In genomic region chrX:103546490-103547202, GRCm38 (mm10) we compare ENCODE assay signal across 20 mouse cellular contexts.
DNase-seq lines count a peak whose midpoint lies in the region; ATAC-seq and TF ChIP-seq lines count a peak whose summit lies in the region.
"Had no signal": no experiment of that assay in that cellular context is flagged by ENCODE, and none has a peak within 500 bp of the region (broad histone marks: within the 10 kb centered on the region; RNA-seq: fewer than 3 reads in every experiment).

No protein-coding gene starts in this region.

- no peak overlapping the region for H3K9ac ChIP-seq in kidney, postnatal 0 days (ENCODE audit: low read depth, low read length)
- H3K9ac ChIP-seq in liver, embryonic 15.5 days, result no peak overlapping the region
- H3K9ac ChIP-seq in stomach, postnatal 0 days (ENCODE audit: low read length), result no peak overlapping the region
- no peak overlapping the region for H3K9ac ChIP-seq in hindbrain, embryonic 12.5 days
- H3K9ac ChIP-seq: embryonic facial prominence, embryonic 15.5 days; forebrain, postnatal 0 days had no signal

- DNase-seq in kidney, adult 2 months, result peak; percentile 73
- no peak for DNase-seq in kidney, postnatal 25 days
- DNase-seq in kidney, postnatal 0 days (ENCODE audit: low spot score), result no peak
- no peak for DNase-seq in stomach, postnatal 0 days (ENCODE audit: low spot score)
- no peak for DNase-seq in left cerebral cortex, adult 2 months (ENCODE audit: extremely low spot score in 1 of 2, low spot score in 2 of 2)
- DNase-seq in cerebellum, postnatal 25 days, result no peak
- DNase-seq: adrenal gland, postnatal 36 days; cerebellum, adult 11-12 months; cerebellum, postnatal 36 days; forebrain, postnatal 0 days; lung, adult 2 months; lung, postnatal 4 days; retina, postnatal 1 day had no signal

- H3K27me3 ChIP-seq in kidney, adult 2 months (replicated peaks; ENCODE audit: control insufficient read depth, insufficient read depth, low read length), result no peaks in the 10 kb centered on the region
- H3K27me3 ChIP-seq in kidney, postnatal 0 days (ENCODE audit: insufficient read depth, low read length), result no peaks in the 10 kb centered on the region
- no peaks in the 10 kb centered on the region for H3K27me3 ChIP-seq in liver, embryonic 15.5 days
- H3K27me3 ChIP-seq in stomach, postnatal 0 days (ENCODE audit: control insufficient read depth, insufficient read depth, low read length), result no peaks in the 10 kb centered on the region
- H3K27me3 ChIP-seq in hindbrain, embryonic 12.5 days, result no peaks in the 10 kb centered on the region
- H3K27me3 ChIP-seq: embryonic facial prominence, embryonic 15.5 days had no signal

- no peak overlapping the region for H3K4me2 ChIP-seq in kidney, postnatal 0 days (ENCODE audit: low read length)
- H3K4me2 ChIP-seq in liver, embryonic 15.5 days, result no peak overlapping the region
- no peak overlapping the region for H3K4me2 ChIP-seq in stomach, postnatal 0 days (replicated peaks; ENCODE audit: low read depth)
- no peak overlapping the region for H3K4me2 ChIP-seq in hindbrain, embryonic 12.5 days (replicated peaks)
- H3K4me2 ChIP-seq: embryonic facial prominence, embryonic 15.5 days had no signal

- ATAC-seq in kidney, postnatal 0 days (replicated peaks; ENCODE audit: low FRiP score, low read depth), result peak; percentile 66; the same call in 1 of the 2 replicates
- peak; percentile 48; the same call in 1 of the 2 replicates for ATAC-seq in liver, embryonic 15.5 days (ENCODE audit: insufficient read depth)
- ATAC-seq in stomach, postnatal 0 days (ENCODE audit: low FRiP score, low TSS enrichment), result peak; percentile 93
- ATAC-seq in hindbrain, embryonic 12.5 days (ENCODE audit: low FRiP score), result no peak
- ATAC-seq: forebrain, postnatal 0 days had no signal

- WGBS in kidney, adult 2 months, result 43% methylated on average over 5 of the region's 5 CpGs
- 58% methylated on average over 5 of the region's 5 CpGs for WGBS in kidney, postnatal 0 days
- WGBS in liver, embryonic 15.5 days (ENCODE audit: insufficient replicate concordance), result 46% methylated on average over 5 of the region's 5 CpGs
- 52% methylated on average over 5 of the region's 5 CpGs for WGBS in stomach, postnatal 0 days
- WGBS in hindbrain, embryonic 12.5 days, result 76% methylated on average over 5 of the region's 5 CpGs

- no peak overlapping the region for H3K4me3 ChIP-seq in kidney, adult 2 months (ENCODE audit: insufficient read depth, low read depth, low read length)
- no peak overlapping the region for H3K4me3 ChIP-seq in kidney, postnatal 0 days (replicated peaks; ENCODE audit: low read depth, low read length)
- H3K4me3 ChIP-seq in liver, embryonic 15.5 days (replicated peaks), result no peak overlapping the region
- H3K4me3 ChIP-seq in stomach, postnatal 0 days (ENCODE audit: low read depth, low read length), result no peak overlapping the region
- H3K4me3 ChIP-seq in left cerebral cortex, adult 2 months, result no peak overlapping the region
- no peak overlapping the region for H3K4me3 ChIP-seq in hindbrain, embryonic 12.5 days
- H3K4me3 ChIP-seq: embryonic facial prominence, embryonic 15.5 days; hindbrain, embryonic 10.5 days; layer of hippocampus, adult 2 months; limb, embryonic 10.5 days had no signal

- no peaks in the 10 kb centered on the region for H3K36me3 ChIP-seq in kidney, adult 2 months (ENCODE audit: control insufficient read depth, insufficient read depth, low read length)
- H3K36me3 ChIP-seq in kidney, postnatal 0 days (ENCODE audit: insufficient read depth, low read length), result no peaks in the 10 kb centered on the region
- H3K36me3 ChIP-seq in liver, embryonic 15.5 days (replicated peaks), result no peaks in the 10 kb centered on the region
- no peaks in the 10 kb centered on the region for H3K36me3 ChIP-seq in stomach, postnatal 0 days (ENCODE audit: control insufficient read depth, insufficient read depth, low read length)
- H3K36me3 ChIP-seq in hindbrain, embryonic 12.5 days, result no peaks in the 10 kb centered on the region
- H3K36me3 ChIP-seq: embryonic facial prominence, embryonic 15.5 days; G1E; hindbrain, embryonic 10.5 days; limb, embryonic 10.5 days had no signal

- no peak for TF ChIP-seq CTCF in kidney, adult 2 months (conservative IDR thresholded peaks at IDR 0.05; ENCODE audit: insufficient read depth, insufficient read length, low read depth, low read length)
- no peak for TF ChIP-seq CTCF in kidney, postnatal 0 days (IDR thresholded peaks at IDR 0.05; ENCODE audit: low read depth)
- no peak for TF ChIP-seq CTCF in stomach, postnatal 0 days (IDR thresholded peaks at IDR 0.05; ENCODE audit: low read depth)
- no peak for TF ChIP-seq CTCF in left cerebral cortex, adult 2 months (IDR thresholded peaks at IDR 0.05)

- TF ChIP-seq POLR2A in kidney, adult 2 months (IDR thresholded peaks at IDR 0.05; ENCODE audit: low read depth, low read length), result no peak

- peaks cover 7% of the 10 kb centered on the region; the same call in 1 of the 2 replicates for H3K4me1 ChIP-seq in kidney, adult 2 months (ENCODE audit: control insufficient read depth, insufficient read depth, low read length)
- no peaks in the 10 kb centered on the region for H3K4me1 ChIP-seq in kidney, postnatal 0 days (replicated peaks; ENCODE audit: insufficient read depth, low read length)
- H3K4me1 ChIP-seq in liver, embryonic 15.5 days (replicated peaks), result peaks cover 9% of the 10 kb centered on the region; the same call in 1 of the 2 replicates
- no peaks in the 10 kb centered on the region for H3K4me1 ChIP-seq in stomach, postnatal 0 days (replicated peaks; ENCODE audit: control insufficient read depth, insufficient read depth)
- no peaks in the 10 kb centered on the region for H3K4me1 ChIP-seq in hindbrain, embryonic 12.5 days
- H3K4me1 ChIP-seq: hindbrain, embryonic 10.5 days had no signal

- peak overlapping the region; percentile 99 for H3K27ac ChIP-seq in kidney, adult 2 months (ENCODE audit: insufficient read depth, low read depth, low read length)
- peak overlapping the region; percentile 42 for H3K27ac ChIP-seq in kidney, postnatal 0 days
- H3K27ac ChIP-seq in liver, embryonic 15.5 days (replicated peaks), result peak overlapping the region; percentile 62
- peak overlapping the region; percentile 50; the same call in 1 of the 2 replicates for H3K27ac ChIP-seq in stomach, postnatal 0 days (replicated peaks)
- H3K27ac ChIP-seq in left cerebral cortex, adult 2 months, result no peak overlapping the region
- no peak overlapping the region for H3K27ac ChIP-seq in hindbrain, embryonic 12.5 days
- H3K27ac ChIP-seq: embryonic facial prominence, embryonic 15.5 days; hindbrain, embryonic 10.5 days; layer of hippocampus, adult 2 months; limb, embryonic 10.5 days had no signal

- intact Hi-C loops in left cerebral cortex, adult 2 months (cut with DNase I), result no loop called here

- no peak for TF ChIP-seq EP300 in stomach, postnatal 0 days (optimal IDR thresholded peaks at IDR 0.05)

- no peaks in the 10 kb centered on the region for H3K9me3 ChIP-seq in kidney, postnatal 0 days (replicated peaks; ENCODE audit: low read length)
- H3K9me3 ChIP-seq in liver, embryonic 15.5 days (replicated peaks), result no peaks in the 10 kb centered on the region
- H3K9me3 ChIP-seq in stomach, postnatal 0 days (ENCODE audit: control insufficient read depth, low read length), result no peaks in the 10 kb centered on the region
- no peaks in the 10 kb centered on the region for H3K9me3 ChIP-seq in hindbrain, embryonic 12.5 days (replicated peaks)
- H3K9me3 ChIP-seq: embryonic facial prominence, embryonic 15.5 days; G1E; hindbrain, embryonic 10.5 days; limb, embryonic 10.5 days had no signal

Comparison
In these comparisons a context has a peak if more than half of its experiments do, and no peak if none do; other contexts are left out.
1. H3K27ac ChIP-seq: peak in kidney, adult 2 months (single experiment), kidney, postnatal 0 days (single experiment), liver, embryonic 15.5 days (single experiment) and stomach, postnatal 0 days (single experiment); none in left cerebral cortex, adult 2 months (single experiment) and hindbrain, embryonic 12.5 days (single experiment).